Mouse (Mus musculus) C2C12 (cell line): ENCODE data around the gene Npy4r.

Experiments
- CTCF ChIP-seq: IDR thresholded peaks from one replicate; pipeline ENCODE4 v1.5.1; 2011; ENCODE audit not compliant: control insufficient read depth, insufficient read depth, insufficient read length
- FOSL1 ChIP-seq: IDR thresholded peaks from one replicate; pipeline ENCODE4 v1.8.0; 2011; ENCODE audit warnings: mild to moderate bottlenecking, low read length; ENCODE audit not compliant: poor library complexity, insufficient read depth, severe bottlenecking
- MAX ChIP-seq: IDR thresholded peaks from one replicate; pipeline ENCODE4 v1.6.1; 2011; ENCODE audit warnings: mild to moderate bottlenecking, control low read depth
- MYOD1 ChIP-seq: IDR thresholded peaks from one replicate; pipeline ENCODE4 v1.6.1; 2011; ENCODE audit warnings: low read depth; ENCODE audit not compliant: control insufficient read depth, insufficient read length
- USF1 ChIP-seq: IDR thresholded peaks from one replicate; pipeline ENCODE4 v1.6.1; 2011; ENCODE audit warnings: low read depth, mild to moderate bottlenecking, control low read depth, moderate library complexity

GRCm38 (mm10) chr14:34155752-34156151 is 3.5 kb upstream of the Npy4r start:
- TF ChIP-seq CTCF (no peak), USF1 (no peak), MAX (no peak), MYOD1 (no peak), FOSL1 (no peak)
